Mouse (Mus musculus) megakaryocyte progenitor cell, adult 5-6 weeks (primary cell): ENCODE measurements around the gene Caly. TPM values are rescaled to one million over a fixed set of nuclear protein-coding genes. Genes with fewer than 3 reads are reported as not detected.

Experiments used
- ATAC-seq: replicated peaks from 2 replicates; pipeline ENCODE4 v1.8.0; 2016; ENCODE audit warnings: mild to moderate bottlenecking, moderate TSS enrichment, inconsistent platforms; ENCODE audit not compliant: poor library complexity
- total RNA-seq, 2 experiments: library from RNA; stranded (forward) in 1 of 2; stranded (reverse) in 1 of 2; fragments of 157-497, 149-512 nt in 1 of 2; fragments of 200-1000 nt in 1 of 2; gene quantifications; 2 replicates each; pipeline versions ENCODE4 v1.2.3 to v1.2.4; 2015 to 2017

The Caly gene
- total RNA-seq, 2 experiments from 2014 or later = not detected

DNA sequence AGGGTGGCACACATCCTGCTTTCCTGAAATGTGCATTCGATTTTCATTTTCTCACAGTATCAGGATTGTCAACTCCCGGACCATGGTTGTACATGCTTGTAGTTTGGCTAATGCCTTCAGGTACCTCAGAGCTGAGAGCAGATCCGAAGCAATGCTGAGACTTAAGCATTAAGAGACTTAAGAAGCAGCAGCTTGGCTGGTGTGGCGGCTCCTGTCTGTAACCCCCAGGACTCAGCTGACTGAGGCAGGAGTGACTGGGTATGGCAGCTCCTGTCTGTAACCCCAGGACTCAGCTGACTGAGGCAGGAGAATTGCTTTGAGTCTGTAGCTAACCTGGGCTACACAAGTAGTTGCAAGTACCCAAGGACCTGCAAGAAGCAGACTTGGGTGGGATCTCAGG, 36.8 kb downstream of the Caly start:
- no peak for ATAC-seq

GRCm38 (mm10) chr7:140042728-140043127, 39.6 kb downstream of the Caly start:
- ATAC-seq = no peak

- ATAC-seq = no peak
These were observed 45.2 kb downstream of the Caly start for GRCm38 (mm10) chr7:140037171-140037555.

GRCm38 (mm10) chr7:140036281-140037170, 45.8 kb downstream of the Caly start, which contains the start of the genes Zfp511 and Tubgcp2:
Gene Zfp511, plus strand, starts transcription at chr7:140036391.
Gene Tubgcp2, minus strand, starts transcription at chr7:140036669.
- ATAC-seq = peak; percentile 91

- no peak for ATAC-seq
These were observed 46.9 kb downstream of the Caly start for GRCm38 (mm10) chr7:140035456-140035855.

DNA sequence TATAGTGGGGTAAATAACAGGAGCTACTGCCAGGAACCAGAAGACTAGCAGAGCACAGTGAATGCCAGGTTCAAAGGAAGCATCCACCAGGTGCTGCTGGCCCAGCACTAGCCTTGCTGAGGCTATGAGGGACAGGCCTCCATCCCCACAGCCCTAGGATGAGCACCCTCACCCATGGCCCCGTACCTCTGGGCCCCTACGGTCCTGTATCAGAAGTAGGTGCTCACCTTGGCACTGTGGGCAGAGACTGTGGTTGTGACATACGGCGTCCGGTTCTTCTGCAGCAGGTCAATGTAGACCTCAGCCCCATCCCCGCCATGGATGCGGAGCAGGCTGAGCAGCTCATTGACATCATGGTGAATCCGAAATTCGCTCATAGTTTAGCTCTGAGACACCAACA, 49.0 kb downstream of the Caly start:
- ATAC-seq = no peak

DNA sequence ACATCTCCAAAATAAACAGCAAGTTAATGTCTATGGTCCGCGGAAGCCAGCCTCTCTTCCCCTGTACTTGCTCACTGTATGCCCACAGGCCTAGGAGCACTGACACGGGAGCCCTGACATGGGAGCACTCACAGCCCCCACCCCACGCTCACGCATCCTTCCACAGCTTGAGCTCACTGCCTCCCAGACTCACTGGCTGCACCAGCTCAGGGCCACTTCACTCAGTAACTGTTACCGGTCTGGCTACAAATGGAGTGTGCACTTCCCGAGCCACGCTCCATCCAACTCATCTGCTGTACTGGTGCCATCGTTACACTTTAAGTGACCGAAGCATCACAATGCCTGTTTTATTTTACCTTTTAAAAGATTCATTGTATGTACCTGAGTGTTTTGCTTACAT, 50.0 kb downstream of the Caly start:
- no peak for ATAC-seq

GRCm38 (mm10) chr7:140031771-140032170, 50.6 kb downstream of the Caly start:
- no peak for ATAC-seq

Other genes starting within 250 kb of the Caly start
- gene Adgra1, start 248.4 kb downstream of the Caly start, total RNA-seq (2015) = not detected in 2 replicates
- gene Adgra1, start 248.4 kb downstream of the Caly start, total RNA-seq (2017) = not detected in 2 replicates
- gene Kndc1, start 187.9 kb downstream of the Caly start, total RNA-seq (2015) = not detected in 2 replicates
- gene Kndc1, start 187.9 kb downstream of the Caly start, total RNA-seq (2017) = not detected in 2 replicates
- not detected in 2 replicates for gene Utf1, start 138.8 kb downstream of the Caly start, total RNA-seq (2015)
- gene Utf1, start 138.8 kb downstream of the Caly start, total RNA-seq (2017) = not detected in 2 replicates
- gene 6430531B16Rik, start 103.8 kb downstream of the Caly start, total RNA-seq (2015) = 0.10 and 0.27 TPM in 2 replicates
- 0.57 TPM in 1 of 2 replicates, not detected in the other for gene 6430531B16Rik, start 103.8 kb downstream of the Caly start, total RNA-seq (2017)
- 1.3 and 1.9 TPM in 2 replicates for gene Adam8, start 90.0 kb downstream of the Caly start, total RNA-seq (2015)
- 1.3 and 1.7 TPM in 2 replicates for gene Adam8, start 90.0 kb downstream of the Caly start, total RNA-seq (2017)
- 32.2 and 34.8 TPM in 2 replicates for gene Zfp511, start 46.2 kb downstream of the Caly start, total RNA-seq (2015)
- 21.0 and 21.1 TPM in 2 replicates for gene Zfp511, start 46.2 kb downstream of the Caly start, total RNA-seq (2017)
- gene Tubgcp2, start 45.9 kb downstream of the Caly start, total RNA-seq (2015) = 24.0 and 25.8 TPM in 2 replicates
- gene Tubgcp2, start 45.9 kb downstream of the Caly start, total RNA-seq (2017) = 35.2 and 36.5 TPM in 2 replicates
- not detected in 2 replicates for gene Msx3, start 33.5 kb downstream of the Caly start, total RNA-seq (2015)
- not detected in 2 replicates for gene Msx3, start 33.5 kb downstream of the Caly start, total RNA-seq (2017)
- gene Prap1, start 10.8 kb upstream of the Caly start, total RNA-seq (2015) = not detected in 2 replicates
- gene Prap1, start 10.8 kb upstream of the Caly start, total RNA-seq (2017) = not detected in 2 replicates
- 6.9 and 7.9 TPM in 2 replicates for gene Fuom, start 19.9 kb upstream of the Caly start, total RNA-seq (2015)
- gene Fuom, start 19.9 kb upstream of the Caly start, total RNA-seq (2017) = 10.8 and 11.5 TPM in 2 replicates
- gene Paox, start 33.3 kb upstream of the Caly start, total RNA-seq (2015) = 26.1 and 31.7 TPM in 2 replicates
- gene Paox, start 33.3 kb upstream of the Caly start, total RNA-seq (2017) = 15.7 and 23.4 TPM in 2 replicates
- 108 and 109 TPM in 2 replicates for gene Echs1, start 33.9 kb upstream of the Caly start, total RNA-seq (2015)
- 95.5 and 147 TPM in 2 replicates for gene Echs1, start 33.9 kb upstream of the Caly start, total RNA-seq (2017)
- gene Mtg1, start 55.0 kb upstream of the Caly start, total RNA-seq (2015) = 23.8 and 29.2 TPM in 2 replicates
- gene Mtg1, start 55.0 kb upstream of the Caly start, total RNA-seq (2017) = 10.4 and 11.4 TPM in 2 replicates
- not detected in 2 replicates for gene Sprn, start 72.3 kb upstream of the Caly start, total RNA-seq (2015)
- gene Sprn, start 72.3 kb upstream of the Caly start, total RNA-seq (2017) = not detected in 2 replicates
- gene Olfr522, start 82.2 kb upstream of the Caly start, total RNA-seq (2015) = not detected in 2 replicates
- gene Olfr522, start 82.2 kb upstream of the Caly start, total RNA-seq (2017) = not detected in 2 replicates
- not detected in 2 replicates for gene Olfr523, start 90.7 kb upstream of the Caly start, total RNA-seq (2015)
- not detected in 2 replicates for gene Olfr523, start 90.7 kb upstream of the Caly start, total RNA-seq (2017)
- gene Olfr524, start 123.4 kb upstream of the Caly start, total RNA-seq (2015) = not detected in 2 replicates
- not detected in 2 replicates for gene Olfr524, start 123.4 kb upstream of the Caly start, total RNA-seq (2017)
- gene Cd163l1, start 135.7 kb upstream of the Caly start, total RNA-seq (2015) = not detected in 2 replicates
- 0.21 TPM in 1 of 2 replicates, not detected in the other for gene Cd163l1, start 135.7 kb upstream of the Caly start, total RNA-seq (2017)
- gene 5830411N06Rik, start 164.7 kb upstream of the Caly start, total RNA-seq (2015) = not detected in 2 replicates
- not detected in 2 replicates for gene 5830411N06Rik, start 164.7 kb upstream of the Caly start, total RNA-seq (2017)
- not detected in 2 replicates for gene Olfr525, start 238.3 kb upstream of the Caly start, total RNA-seq (2015)
- gene Olfr525, start 238.3 kb upstream of the Caly start, total RNA-seq (2017) = not detected in 2 replicates